Comparison of ENCODE assay signal across 17 mouse cellular contexts in genomic region chr15:88490316-88491090, GRCm38 (mm10).
A peak's percentile ranks its signal among the peaks of the same experiment; 100 is the strongest.
DNase-seq lines count a peak whose midpoint lies in the region; ATAC-seq and TF ChIP-seq lines count a peak whose summit lies in the region.
"Had no signal": no experiment of that assay in that cellular context is flagged by ENCODE, and none has a peak within 500 bp of the region (broad histone marks: within the 10 kb centered on the region; RNA-seq: fewer than 3 reads in every experiment).

No protein-coding gene starts in this region.

- H3K27me3 ChIP-seq in lung, postnatal 0 days (replicated peaks; ENCODE audit: insufficient read depth, low read length): no peaks in the 10 kb centered on the region
- H3K27me3 ChIP-seq: embryonic facial prominence, embryonic 13.5 days; forebrain, embryonic 13.5 days; heart, embryonic 12.5 days; limb, embryonic 13.5 days had no signal

- DNase-seq in embryo, embryonic 11 days: peak; percentile 9
- no peak for DNase-seq in embryo, embryonic 10.5 days (ENCODE audit: low spot score)
- peak; percentile 21 for DNase-seq in lung, postnatal 0 days (ENCODE audit: low spot score)
- DNase-seq in lung, postnatal 10 days: no peak
- peak; percentile 2 for DNase-seq in naive thymus-derived CD4-positive, alpha-beta T cell, adult 2 months (ENCODE audit: low read depth)
- DNase-seq in cerebellum, adult 9-11 months: no peak
- DNase-seq in adrenal gland, postnatal 25 days: no peak
- DNase-seq: cerebellum, adult 11-12 months; gastrocnemius, adult 2 months; kidney, adult 8-10 months had no signal

- H3K9ac ChIP-seq in lung, postnatal 0 days (replicated peaks; ENCODE audit: low read depth): no peak overlapping the region
- H3K9ac ChIP-seq: embryonic facial prominence, embryonic 13.5 days; forebrain, embryonic 13.5 days; heart, embryonic 12.5 days; hindbrain, embryonic 14.5 days; limb, embryonic 13.5 days had no signal

- no peak for ATAC-seq in lung, postnatal 0 days
- peak; percentile 97 for ATAC-seq in common myeloid progenitor, adult 5-6 weeks (replicated peaks; ENCODE audit: low read depth, poor library complexity, severe bottlenecking)
- ATAC-seq: forebrain, embryonic 13.5 days had no signal

- H3K9me3 ChIP-seq in lung, postnatal 0 days (ENCODE audit: low read length): no peaks in the 10 kb centered on the region
- H3K9me3 ChIP-seq: embryonic facial prominence, embryonic 13.5 days; forebrain, embryonic 13.5 days; heart, embryonic 12.5 days; limb, embryonic 13.5 days had no signal

- no peaks in the 10 kb centered on the region for H3K36me3 ChIP-seq in lung, postnatal 0 days (ENCODE audit: insufficient read depth, low read length)
- H3K36me3 ChIP-seq: embryonic facial prominence, embryonic 13.5 days; G1E; heart, embryonic 12.5 days; limb, embryonic 13.5 days had no signal

- no peak for TF ChIP-seq CTCF in lung, postnatal 0 days (IDR thresholded peaks at IDR 0.05)

- H3K27ac ChIP-seq in lung, postnatal 0 days (ENCODE audit: low read length): no peak overlapping the region
- H3K27ac ChIP-seq: embryonic facial prominence, embryonic 13.5 days; forebrain, embryonic 13.5 days; gastrocnemius, adult 2 months; hindbrain, embryonic 14.5 days; limb, embryonic 13.5 days had no signal

- no peak overlapping the region for H3K4me3 ChIP-seq in lung, postnatal 0 days (ENCODE audit: low read depth, low read length)
- H3K4me3 ChIP-seq: embryonic facial prominence, embryonic 13.5 days; forebrain, embryonic 13.5 days; gastrocnemius, adult 2 months; heart, embryonic 12.5 days; limb, embryonic 13.5 days had no signal

- H3K4me1 ChIP-seq in lung, postnatal 0 days (ENCODE audit: insufficient read depth, low read depth, low read length): no peaks in the 10 kb centered on the region
- H3K4me1 ChIP-seq: embryonic facial prominence, embryonic 13.5 days; heart, embryonic 12.5 days; limb, embryonic 13.5 days had no signal

- TF ChIP-seq EP300 in lung, postnatal 0 days (IDR thresholded peaks at IDR 0.05): no peak

- WGBS in lung, postnatal 0 days: 53% methylated on average over 12 of the region's 12 CpGs

- H3K4me2 ChIP-seq in lung, postnatal 0 days (replicated peaks; ENCODE audit: low read depth, low read length): no peak overlapping the region
- H3K4me2 ChIP-seq: embryonic facial prominence, embryonic 13.5 days; forebrain, embryonic 13.5 days; heart, embryonic 12.5 days; hindbrain, embryonic 14.5 days; limb, embryonic 13.5 days had no signal

Comparison
In these comparisons a context has a peak if more than half of its experiments do, and no peak if none do; other contexts are left out.
1. DNase-seq: peak in embryo, embryonic 11 days (single experiment), lung, postnatal 0 days (single experiment) and naive thymus-derived CD4-positive, alpha-beta T cell, adult 2 months (single experiment); none in embryo, embryonic 10.5 days (single experiment), lung, postnatal 10 days (single experiment), cerebellum, adult 9-11 months (single experiment) and adrenal gland, postnatal 25 days (single experiment).